Mouse (Mus musculus) heart, embryonic 12.5 days (tissue): ENCODE data around the gene Snrpd3. TPM values are rescaled to one million over a fixed set of nuclear protein-coding genes. Genes with fewer than 3 reads are reported as not detected.
"Not testable (repeated sequence)": the region's sequence is repeated elsewhere in the genome, so short reads cannot be mapped to it uniquely, and the experiment has no call there.

Source experiments
- ATAC-seq: fragments of 200-750 bp; cut with Nextera tagmentation; 2 replicates; pipeline ENCODE4 v1.8.0; 2017; ENCODE audit warnings: moderate TSS enrichment, moderate library complexity; ENCODE audit not compliant: insufficient number of reproducible peaks, low FRiP score
- H3K27ac ChIP-seq: fragments of 300-500 bp; sonication (generic); 2 replicates; pipeline ENCODE4 v1.5.1; 2016; ENCODE audit warnings: mild to moderate bottlenecking, moderate library complexity; ENCODE audit not compliant: poor library complexity, severe bottlenecking
- H3K27me3 ChIP-seq: fragments of 300-500 bp; sonication (generic); replicated peaks from 2 replicates; pipeline ENCODE4 v1.6.1; 2016; ENCODE audit warnings: mild to moderate bottlenecking, moderate library complexity
- H3K36me3 ChIP-seq: fragments of 300-500 bp; sonication (generic); 2 replicates; pipeline ENCODE4 v1.6.1; 2016; ENCODE audit warnings: mild to moderate bottlenecking, moderate library complexity
- H3K4me1 ChIP-seq: fragments of 300-500 bp; sonication (generic); replicated peaks from 2 replicates; pipeline ENCODE4 v1.6.1; 2016; ENCODE audit warnings: mild to moderate bottlenecking
- H3K4me2 ChIP-seq: fragments of 300-500 bp; sonication (generic); 2 replicates; pipeline ENCODE4 v1.6.1; 2016; ENCODE audit warnings: mild to moderate bottlenecking, moderate library complexity
- H3K4me3 ChIP-seq: fragments of 300-500 bp; sonication (generic); 2 replicates; pipeline ENCODE4 v1.5.1; 2016; ENCODE audit warnings: mild to moderate bottlenecking
- H3K9ac ChIP-seq: fragments of 300-500 bp; sonication (generic); 2 replicates; pipeline ENCODE4 v1.6.1; 2016; ENCODE audit warnings: mild to moderate bottlenecking, moderate library complexity
- H3K9me3 ChIP-seq: fragments of 300-500 bp; sonication (generic); replicated peaks from 2 replicates; pipeline ENCODE4 v1.6.1; 2016; ENCODE audit warnings: mild to moderate bottlenecking, moderate library complexity
- WGBS: fragments of 180-500 bp; shearing (Covaris S2); methylation state at CpG from one replicate; pipeline ENCODE4 v1.1.7; 2016; 5-methylcytosine and 5-hydroxymethylcytosine counted together
- polyA plus RNA-seq: library from polyadenylated mRNA; unstranded; fragments of >200 nt; fragmentation: Nextera tagmentation; extraction: Ambion mirVana; gene quantifications from 2 replicates; pipeline ENCODE4 v1.2.1, GENCODE M21; 2016

Gene Snrpd3
- polyA plus RNA-seq, 1 experiment from 2014 or later: 105 TPM

GRCm38 (mm10) chr10:75501641-75502040 lies 15.7 kb upstream of the Snrpd3 start:
- ATAC-seq: no peak
- Histone ChIP-seq H3K9me3 (no peaks in the 10 kb centered on the region), H3K4me1 (peaks cover 12% of the 10 kb centered on the region), H3K27ac (no peak overlapping the region), H3K36me3 (peaks cover 13% of the 10 kb centered on the region; the same call in 1 of the 2 replicates), H3K27me3 (no peaks in the 10 kb centered on the region), H3K9ac (no peak overlapping the region), H3K4me2 (no peak overlapping the region), H3K4me3 (no peak overlapping the region)
- 94% methylated on average over 1 of the region's 1 CpGs for WGBS

GRCm38 (mm10) chr10:75503692-75504091 lies 13.7 kb upstream of the Snrpd3 start:
- H3K9ac ChIP-seq: no peak overlapping the region
- H3K27me3 ChIP-seq: no peaks in the 10 kb centered on the region
- no peak for ATAC-seq
- H3K4me2 ChIP-seq: no peak overlapping the region
- H3K27ac ChIP-seq: no peak overlapping the region
- peaks cover 12% of the 10 kb centered on the region for H3K4me1 ChIP-seq
- no peak overlapping the region for H3K4me3 ChIP-seq
- no peaks in the 10 kb centered on the region for H3K9me3 ChIP-seq
- H3K36me3 ChIP-seq: peaks cover 33% of the 10 kb centered on the region
- 91% methylated on average over 7 of the region's 7 CpGs for whole genome bisulfite sequencing

GRCm38 (mm10) chr10:75504234-75505129 lies 12.9 kb upstream of the Snrpd3 start:
- Histone ChIP-seq H3K9me3 (no peaks in the 10 kb centered on the region), H3K9ac (no peak overlapping the region), H3K27me3 (no peaks in the 10 kb centered on the region), H3K36me3 (peaks cover 41% of the 10 kb centered on the region), H3K4me1 (peaks cover 12% of the 10 kb centered on the region), H3K4me3 (no peak overlapping the region), H3K27ac (no peak overlapping the region), H3K4me2 (no peak overlapping the region)
- 79% methylated on average over 8 of the region's 8 CpGs for WGBS
- no peak for ATAC-seq

- Histone ChIP-seq H3K27me3 (no peaks in the 10 kb centered on the region), H3K9ac (no peak overlapping the region), H3K36me3 (peaks cover 47% of the 10 kb centered on the region), H3K27ac (no peak overlapping the region), H3K4me2 (no peak overlapping the region), H3K4me3 (no peak overlapping the region), H3K9me3 (no peaks in the 10 kb centered on the region), H3K4me1 (peaks cover 7% of the 10 kb centered on the region; the same call in 1 of the 2 replicates)
- no peak for ATAC-seq
- 68% methylated on average over 3 of the region's 3 CpGs for WGBS
Observed at GRCm38 (mm10) chr10:75505130-75505495, 12.2 kb upstream of the Snrpd3 start.

GRCm38 (mm10) chr10:75505928-75506327 lies 11.4 kb upstream of the Snrpd3 start:
- not testable (repeated sequence) for ATAC-seq, H3K9ac ChIP-seq, H3K4me1 ChIP-seq, H3K9me3 ChIP-seq, H3K4me3 ChIP-seq, H3K27me3 ChIP-seq, H3K27ac ChIP-seq, H3K4me2 ChIP-seq
- peaks cover 56% of the 10 kb centered on the region for H3K36me3 ChIP-seq
- WGBS: 94% methylated on average over 3 of the region's 3 CpGs

- H3K27ac ChIP-seq: no peak overlapping the region
- H3K9me3 ChIP-seq: no peaks in the 10 kb centered on the region
- H3K4me2 ChIP-seq: no peak overlapping the region
- H3K4me1 ChIP-seq: peaks cover 17% of the 10 kb centered on the region
- no peak for ATAC-seq
- 92% methylated on average over 7 of the region's 7 CpGs for WGBS
- no peak overlapping the region for H3K4me3 ChIP-seq
- H3K27me3 ChIP-seq: no peaks in the 10 kb centered on the region
- H3K9ac ChIP-seq: no peak overlapping the region
- peaks cover 67% of the 10 kb centered on the region for H3K36me3 ChIP-seq
Observed at GRCm38 (mm10) chr10:75510446-75510845, 6.9 kb upstream of the Snrpd3 start.

GRCm38 (mm10) chr10:75511060-75511459 lies 6.3 kb upstream of the Snrpd3 start:
- no peak for ATAC-seq
- H3K4me3 ChIP-seq: no peak overlapping the region
- peaks cover 67% of the 10 kb centered on the region for H3K36me3 ChIP-seq
- no peak overlapping the region for H3K27ac ChIP-seq
- peaks cover 23% of the 10 kb centered on the region for H3K4me1 ChIP-seq
- no peak overlapping the region for H3K4me2 ChIP-seq
- WGBS: 84% methylated on average over 9 of the region's 9 CpGs
- no peaks in the 10 kb centered on the region for H3K9me3 ChIP-seq
- H3K9ac ChIP-seq: no peak overlapping the region
- H3K27me3 ChIP-seq: no peaks in the 10 kb centered on the region

GRCm38 (mm10) chr10:75511897-75512296 lies 5.5 kb upstream of the Snrpd3 start:
- no peak overlapping the region for H3K4me3 ChIP-seq
- no peak for ATAC-seq

GRCm38 (mm10) chr10:75512796-75513195 lies 4.6 kb upstream of the Snrpd3 start:
- Histone ChIP-seq H3K4me2 (no peak overlapping the region), H3K27me3 (no peaks in the 10 kb centered on the region), H3K36me3 (peaks cover 51% of the 10 kb centered on the region), H3K4me1 (peaks cover 29% of the 10 kb centered on the region), H3K9me3 (no peaks in the 10 kb centered on the region), H3K27ac (no peak overlapping the region), H3K9ac (no peak overlapping the region), H3K4me3 (no peak overlapping the region)
- ATAC-seq: no peak
- 92% methylated on average over 7 of the region's 7 CpGs for WGBS

More at GRCm38 (mm10) chr10:75511897-75512296, 5.5 kb upstream of the Snrpd3 start:
- Histone ChIP-seq H3K4me1 (peaks cover 29% of the 10 kb centered on the region), H3K9me3 (no peaks in the 10 kb centered on the region), H3K9ac (no peak overlapping the region), H3K36me3 (peaks cover 60% of the 10 kb centered on the region), H3K27ac (no peak overlapping the region), H3K27me3 (no peaks in the 10 kb centered on the region), H3K4me2 (no peak overlapping the region)
- 92% methylated on average over 7 of the region's 7 CpGs for WGBS

GRCm38 (mm10) chr10:75513306-75514067 lies 3.9 kb upstream of the Snrpd3 start:
- H3K4me3 ChIP-seq: no peak overlapping the region
- WGBS: 85% methylated on average over 8 of the region's 8 CpGs
- no peak for ATAC-seq
- no peak overlapping the region for H3K27ac ChIP-seq
- no peak overlapping the region for H3K9ac ChIP-seq
- no peaks in the 10 kb centered on the region for H3K27me3 ChIP-seq
- H3K36me3 ChIP-seq: peaks cover 45% of the 10 kb centered on the region
- no peaks in the 10 kb centered on the region for H3K9me3 ChIP-seq
- H3K4me2 ChIP-seq: peak overlapping the region; percentile 18; the same call in 1 of the 2 replicates
- peaks cover 30% of the 10 kb centered on the region for H3K4me1 ChIP-seq

- Histone ChIP-seq H3K4me3 (0 out of 2 replicates have a peak overlapping the region, but pooled peaks have one; percentile 10), H3K9ac (no peak overlapping the region), H3K4me1 (peaks cover 38% of the 10 kb centered on the region), H3K36me3 (peaks cover 36% of the 10 kb centered on the region), H3K27me3 (no peaks in the 10 kb centered on the region), H3K9me3 (no peaks in the 10 kb centered on the region), H3K27ac (no peak overlapping the region), H3K4me2 (peak overlapping the region; percentile 18)
- 46% methylated on average over 7 of the region's 7 CpGs for WGBS
- no peak for ATAC-seq
Observed at GRCm38 (mm10) chr10:75514361-75514760, 3.0 kb upstream of the Snrpd3 start.
